Mouse (Mus musculus): ENCODE measurements around the gene Islr2.

- no peak for TF ChIP-seq MAFK (IDR thresholded peaks at IDR 0.05; ENCODE audit: insufficient read depth, low read depth, low read length)
- TF ChIP-seq HCFC1 (IDR thresholded peaks at IDR 0.05; ENCODE audit: borderline replicate concordance, insufficient read depth, low read length) = no peak
- no peak for TF ChIP-seq ZNF384 (IDR thresholded peaks at IDR 0.05; ENCODE audit: low read depth, low read length)
- TF ChIP-seq CHD2 (IDR thresholded peaks at IDR 0.05; ENCODE audit: low read depth, low read length) = no peak
- no peak for TF ChIP-seq ZC3H11A (IDR thresholded peaks at IDR 0.05; ENCODE audit: borderline replicate concordance, low read depth, low read length)
Observed at GRCm38 (mm10) chr9:58159855-58160254, 44.3 kb downstream of the Islr2 start.
